13 mouse cellular contexts compared by ENCODE assay signal in genomic region chr12:83927747-83928146, GRCm38 (mm10). TPM values are rescaled to one million over a fixed set of nuclear protein-coding genes. Genes with fewer than 3 reads are reported as not detected.
A peak's percentile ranks its signal among the peaks of the same experiment; 100 is the strongest.
DNase-seq lines count a peak whose midpoint lies in the region; ATAC-seq and TF ChIP-seq lines count a peak whose summit lies in the region.
"Had no signal": no experiment of that assay in that cellular context is flagged by ENCODE, and none has a peak within 500 bp of the region (broad histone marks: within the 10 kb centered on the region; RNA-seq: fewer than 3 reads in every experiment).

No protein-coding gene starts in this region.

- peaks cover 37% of the 10 kb centered on the region for H3K4me1 ChIP-seq in liver, postnatal 0 days (ENCODE audit: insufficient read depth)
- peaks cover 44% of the 10 kb centered on the region for H3K4me1 ChIP-seq in liver, embryonic 12.5 days
- H3K4me1 ChIP-seq in small intestine, adult 2 months (ENCODE audit: control insufficient read depth, insufficient read depth, insufficient read length, low read length): peaks cover 22% of the 10 kb centered on the region; the same call in 1 of the 2 replicates

- H3K27ac ChIP-seq in liver, postnatal 0 days (ENCODE audit: low read depth): peak overlapping the region; percentile 29; the same call in 1 of the 2 replicates
- H3K27ac ChIP-seq in liver, embryonic 12.5 days: no peak overlapping the region
- H3K27ac ChIP-seq in small intestine, adult 2 months (ENCODE audit: insufficient read depth, low read depth, low read length): peak overlapping the region; percentile 68
- H3K27ac ChIP-seq: embryonic facial prominence, embryonic 12.5 days; hindbrain, embryonic 14.5 days; limb, embryonic 10.5 days; lung, embryonic 15.5 days had no signal

- no peak for DNase-seq in liver, postnatal 0 days
- peak; percentile 73 for DNase-seq in heart, adult 8-10 months (ENCODE audit: low spot score)
- peak; percentile 49 for DNase-seq in heart, postnatal 4 days
- DNase-seq in frontal cortex, postnatal 36 days (ENCODE audit: low spot score in 2 of 2): no peak
- no peak for DNase-seq in right cerebral cortex, postnatal 25 days
- DNase-seq: forebrain, postnatal 0 days; kidney, postnatal 4 days had no signal

- no peak for TF ChIP-seq EP300 in liver, postnatal 0 days (IDR thresholded peaks at IDR 0.05; ENCODE audit: low read depth)

- WGBS in liver, postnatal 0 days (ENCODE audit: insufficient replicate concordance): 34% methylated on average over 4 of the region's 4 CpGs
- WGBS in liver, embryonic 12.5 days (ENCODE audit: insufficient replicate concordance): 27% methylated on average over 4 of the region's 4 CpGs
- 30% methylated on average over 4 of the region's 4 CpGs for WGBS in small intestine, adult 2 months

- H3K4me2 ChIP-seq in liver, postnatal 0 days (ENCODE audit: low read depth, low read length): peak overlapping the region; percentile 2; the same call in 1 of the 2 replicates
- no peak overlapping the region for H3K4me2 ChIP-seq in liver, embryonic 12.5 days
- H3K4me2 ChIP-seq: embryonic facial prominence, embryonic 12.5 days; hindbrain, embryonic 14.5 days; lung, embryonic 15.5 days had no signal

- H3K9me3 ChIP-seq in liver, postnatal 0 days (ENCODE audit: low read length): no peaks in the 10 kb centered on the region
- no peaks in the 10 kb centered on the region for H3K9me3 ChIP-seq in liver, embryonic 12.5 days (replicated peaks)
- H3K9me3 ChIP-seq: embryonic facial prominence, embryonic 12.5 days; limb, embryonic 10.5 days; lung, embryonic 15.5 days had no signal

- no peaks in the 10 kb centered on the region for H3K27me3 ChIP-seq in liver, postnatal 0 days (ENCODE audit: insufficient read depth, low read length)
- H3K27me3 ChIP-seq in liver, embryonic 12.5 days (replicated peaks): no peaks in the 10 kb centered on the region; the same call in 1 of the 2 replicates
- H3K27me3 ChIP-seq in small intestine, adult 2 months (ENCODE audit: control insufficient read depth, insufficient read depth, low read length): no peaks in the 10 kb centered on the region
- H3K27me3 ChIP-seq: embryonic facial prominence, embryonic 12.5 days; lung, embryonic 15.5 days had no signal

- ATAC-seq in liver, postnatal 0 days: no peak
- ATAC-seq in liver, embryonic 12.5 days: no peak
- ATAC-seq: forebrain, postnatal 0 days had no signal

- no peak for TF ChIP-seq CTCF in liver, postnatal 0 days (IDR thresholded peaks at IDR 0.05; ENCODE audit: low read depth)
- no peak for TF ChIP-seq CTCF in small intestine, adult 2 months (IDR thresholded peaks at IDR 0.05; ENCODE audit: extremely low read depth, insufficient read length, insufficient replicate concordance, low read depth, low read length)

- H3K9ac ChIP-seq in liver, postnatal 0 days (replicated peaks): no peak overlapping the region
- no peak overlapping the region for H3K9ac ChIP-seq in liver, embryonic 12.5 days
- H3K9ac ChIP-seq: embryonic facial prominence, embryonic 12.5 days; forebrain, postnatal 0 days; hindbrain, embryonic 14.5 days; lung, embryonic 15.5 days had no signal

- no peak for TF ChIP-seq POLR2A in small intestine, adult 2 months (IDR thresholded peaks at IDR 0.05; ENCODE audit: low read depth, low read length)

- no peaks in the 10 kb centered on the region for H3K36me3 ChIP-seq in liver, postnatal 0 days (replicated peaks; ENCODE audit: insufficient read depth, low read length)
- no peaks in the 10 kb centered on the region for H3K36me3 ChIP-seq in liver, embryonic 12.5 days
- no peaks in the 10 kb centered on the region for H3K36me3 ChIP-seq in small intestine, adult 2 months (ENCODE audit: control insufficient read depth, insufficient read depth, low read length)
- H3K36me3 ChIP-seq: embryonic facial prominence, embryonic 12.5 days; limb, embryonic 10.5 days; lung, embryonic 15.5 days had no signal

- no peak overlapping the region for H3K4me3 ChIP-seq in liver, postnatal 0 days (ENCODE audit: low read depth, low read length)
- H3K4me3 ChIP-seq in liver, embryonic 12.5 days: no peak overlapping the region
- no peak overlapping the region for H3K4me3 ChIP-seq in small intestine, adult 2 months (ENCODE audit: low read depth, low read length)
- H3K4me3 ChIP-seq: embryonic facial prominence, embryonic 12.5 days; limb, embryonic 10.5 days; lung, embryonic 15.5 days had no signal

RNA-seq across cellular contexts. Expression of gene Numb, which starts 6.0 kb away (rescaled TPM):
- polyA plus RNA-seq in liver, postnatal 0 days (2015; fragmentation: Nextera tagmentation; extraction: Ambion mirVana): 13.0 and 14.5 TPM in 2 replicates
- 17.7 and 18.4 TPM in 2 replicates for polyA plus RNA-seq in liver, embryonic 12.5 days (2016; fragmentation: Nextera tagmentation; extraction: Ambion mirVana)
- total RNA-seq in heart, adult 8-10 months (2022): 10 to 100 TPM; 27.6 to 36.5 (median 29.3) TPM
- 10 to 100 TPM; 34.5 to 37.1 TPM for total RNA-seq in heart, postnatal 4 days (2021)
- 57.1 and 141 TPM in 2 replicates for polyA plus RNA-seq in small intestine, adult 2 months (2012; rRNA removed)

RNA-seq across cellular contexts. Expression of gene Riox1, which starts 22.7 kb away (rescaled TPM):
- 6.2 and 8.1 TPM in 2 replicates for polyA plus RNA-seq in liver, postnatal 0 days (2015; fragmentation: Nextera tagmentation; extraction: Ambion mirVana)
- polyA plus RNA-seq in liver, embryonic 12.5 days (2016; fragmentation: Nextera tagmentation; extraction: Ambion mirVana): 22.3 and 22.8 TPM in 2 replicates
- 1 to 10 TPM; 4.3 to 5.9 (median 4.7) TPM for total RNA-seq in heart, adult 8-10 months (2022)
- 10 to 100 TPM; 10.6 to 10.8 TPM for total RNA-seq in heart, postnatal 4 days (2021)
- polyA plus RNA-seq in small intestine, adult 2 months (2012; rRNA removed): 11.5 and 17.7 TPM in 2 replicates

RNA-seq across cellular contexts. Expression of gene Heatr4, which starts 56.9 kb away (rescaled TPM):
- not detected in 2 replicates for polyA plus RNA-seq in liver, postnatal 0 days (2015; fragmentation: Nextera tagmentation; extraction: Ambion mirVana)
- not detected in 2 replicates for polyA plus RNA-seq in liver, embryonic 12.5 days (2016; fragmentation: Nextera tagmentation; extraction: Ambion mirVana)
- not detected for total RNA-seq in heart, adult 8-10 months (2022)
- total RNA-seq in heart, postnatal 4 days (2021): under 1 TPM in 1 of 2 experiments, not detected in 1; 0.09 TPM
- polyA plus RNA-seq in small intestine, adult 2 months (2012; rRNA removed): not detected in 2 replicates
- polyA plus RNA-seq: embryonic facial prominence, embryonic 12.5 days; hindbrain, embryonic 14.5 days; limb, embryonic 10.5 days; lung, embryonic 15.5 days had no signal

RNA-seq across cellular contexts. Expression of gene Acot2, which starts 59.9 kb away (rescaled TPM):
- polyA plus RNA-seq in liver, postnatal 0 days (2015; fragmentation: Nextera tagmentation; extraction: Ambion mirVana): 32.8 and 39.4 TPM in 2 replicates
- polyA plus RNA-seq in liver, embryonic 12.5 days (2016; fragmentation: Nextera tagmentation; extraction: Ambion mirVana): 15.1 and 15.2 TPM in 2 replicates
- total RNA-seq in heart, adult 8-10 months (2022): 100 to 1,000 TPM; 102 to 134 (median 110) TPM
- 100 to 1,000 TPM; 204 to 209 TPM for total RNA-seq in heart, postnatal 4 days (2021)
- 4.4 and 7.6 TPM in 2 replicates for polyA plus RNA-seq in small intestine, adult 2 months (2012; rRNA removed)

Comparison
In these comparisons a context has a peak if more than half of its experiments do, and no peak if none do; other contexts are left out.
1. DNase-seq: peak in heart, adult 8-10 months (single experiment) and heart, postnatal 4 days (single experiment); none in liver, postnatal 0 days (single experiment), frontal cortex, postnatal 36 days (0 of 2) and right cerebral cortex, postnatal 25 days (single experiment).